Mouse (Mus musculus): ENCODE measurements around the gene Ago4.

GRCm38 (mm10) chr4:126556809-126557711, 23.8 kb upstream of the Ago4 start, which contains the start of gene Clspn:
- TF ChIP-seq POLR2A (IDR thresholded peaks at IDR 0.05; ENCODE audit: control insufficient read depth, low read depth, low read length) = peak; percentile 52; the same call in 1 of the 2 replicates
- TF ChIP-seq CTCF (IDR thresholded peaks at IDR 0.05; ENCODE audit: control insufficient read depth, insufficient read depth, insufficient replicate concordance, low read depth, low read length) = 0 out of 2 replicates have a peak, but pooled peaks have one; percentile 3

Measured in testis, adult 2 months (tissue).